Mouse (Mus musculus) lung, adult 2 months (tissue): Measurements from ENCODE around the gene Ddi2. TPM values are rescaled to one million over a fixed set of nuclear protein-coding genes. Genes with fewer than 3 reads are reported as not detected.

Source experiments
- DNase-seq: peaks from one replicate; pipeline ENCODE4 v3.0.0; 2022
- H3K4me1 ChIP-seq: fragments of 200-500 bp; 2 replicates; pipeline ENCODE4 v1.6.1; 2011; ENCODE audit warnings: low read length; ENCODE audit not compliant: control insufficient read depth, insufficient read depth
- H3K4me3 ChIP-seq: fragments of 200-500 bp; replicated peaks from 2 replicates; pipeline ENCODE3; 2011; ENCODE audit warnings: low read depth, mild to moderate bottlenecking, control low read depth, low read length; ENCODE audit errors: extremely low read depth
- CTCF ChIP-seq: fragments of 200-500 bp; IDR thresholded peaks from 2 replicates; pipeline ENCODE4 v1.5.1; 2011; ENCODE audit warnings: mild to moderate bottlenecking, low read length, control low read depth; ENCODE audit not compliant: insufficient read depth
- POLR2A ChIP-seq: fragments of 200-500 bp; IDR thresholded peaks from 2 replicates; pipeline ENCODE4 v1.6.1; 2011; ENCODE audit warnings: low read depth, mild to moderate bottlenecking, control low read depth, low read length, borderline replicate concordance; ENCODE audit errors: extremely low read depth
- WGBS: fragments of 180-500 bp; shearing (Covaris S2); methylation state at CpG from one replicate; pipeline ENCODE4 v1.1.7; 2018; 5-methylcytosine and 5-hydroxymethylcytosine counted together
- polyA plus RNA-seq: library from polyadenylated mRNA; depleted of rRNA; stranded (reverse); fragments of >200 nt; gene quantifications from 2 replicates; pipeline ENCODE4 v1.2.3, GENCODE M21; 2012

Ddi2 gene
- polyA plus RNA-seq, 1 experiment = 19.7 TPM

DNA sequence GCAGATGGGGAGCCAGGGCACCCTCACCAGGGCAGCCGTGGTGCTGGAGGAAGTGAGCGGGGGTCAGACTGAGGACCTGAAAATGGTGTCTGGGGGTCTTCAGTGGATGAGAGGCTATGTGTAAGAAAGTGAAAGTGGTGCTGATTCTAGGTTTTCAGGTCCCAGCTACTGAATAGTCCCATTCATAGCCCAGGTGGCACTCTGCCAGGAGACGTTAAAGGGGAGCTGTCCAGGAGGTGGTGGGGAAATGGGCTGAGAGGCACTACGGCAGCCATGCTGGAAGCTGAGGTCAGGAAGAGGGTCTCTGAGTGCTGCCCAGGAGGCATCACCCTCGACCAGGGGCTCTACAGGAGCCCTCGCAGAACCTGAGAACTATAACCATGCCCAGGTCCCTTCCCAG is 74.0 kb downstream of the Ddi2 start:
- DNase-seq = no peak
- 58% methylated on average over 6 of the region's 6 CpGs for WGBS
- Histone ChIP-seq H3K4me3 (no peak overlapping the region), H3K4me1 (no peaks in the 10 kb centered on the region)
- TF ChIP-seq POLR2A = no peak

DNA sequence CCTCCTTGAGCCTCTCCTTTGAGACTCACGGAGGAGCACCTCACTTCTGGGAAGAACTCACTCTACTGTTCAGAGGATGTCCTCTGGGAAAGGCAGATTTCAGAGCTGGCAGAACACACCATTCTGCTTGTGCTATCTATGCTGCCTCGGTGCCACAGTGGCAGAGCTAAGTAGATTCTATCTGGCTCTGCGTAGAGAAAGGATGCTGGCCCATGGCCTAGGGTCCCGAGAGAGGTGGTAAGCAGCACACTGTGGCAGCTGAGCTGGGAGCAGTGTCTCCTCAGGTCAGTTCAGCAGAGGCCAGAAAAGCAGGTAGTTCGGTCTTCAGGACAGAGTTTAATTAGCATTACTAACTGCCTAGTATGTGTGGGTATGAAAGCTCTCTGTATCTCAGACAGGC is 75.0 kb downstream of the Ddi2 start:
- no peak for TF ChIP-seq POLR2A
- TF ChIP-seq CTCF = no peak
- Histone ChIP-seq H3K4me3 (no peak overlapping the region), H3K4me1 (peaks cover 5% of the 10 kb centered on the region; the same call in 1 of the 2 replicates)
- no peak for DNase-seq
- 86% methylated on average over 5 of the region's 5 CpGs for WGBS

DNA sequence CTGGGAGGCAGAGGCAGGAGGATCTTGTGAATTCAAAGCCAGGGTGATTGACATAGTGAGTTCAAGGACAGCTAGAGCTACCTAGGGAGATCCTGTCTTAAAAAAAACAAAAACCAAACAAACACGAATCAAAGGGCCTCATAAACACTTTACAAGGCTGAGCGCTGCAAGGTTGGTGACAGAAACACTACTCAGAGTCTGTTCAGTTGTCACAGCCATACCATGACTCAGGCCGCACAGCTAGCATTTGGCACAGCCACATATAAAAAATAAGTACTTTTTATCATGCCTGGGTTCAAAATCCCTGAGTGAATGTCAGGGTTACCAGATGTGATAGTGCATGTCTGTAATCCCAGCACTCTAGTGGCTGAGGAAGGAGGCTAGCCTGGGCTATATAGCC is 76.0 kb downstream of the Ddi2 start:
- TF ChIP-seq POLR2A = no peak
- TF ChIP-seq CTCF = no peak
- DNase-seq = no peak
- 83% methylated on average over 3 of the region's 3 CpGs for WGBS
- peaks cover 5% of the 10 kb centered on the region; the same call in 1 of the 2 replicates for H3K4me1 ChIP-seq
- no peak overlapping the region for H3K4me3 ChIP-seq

DNA sequence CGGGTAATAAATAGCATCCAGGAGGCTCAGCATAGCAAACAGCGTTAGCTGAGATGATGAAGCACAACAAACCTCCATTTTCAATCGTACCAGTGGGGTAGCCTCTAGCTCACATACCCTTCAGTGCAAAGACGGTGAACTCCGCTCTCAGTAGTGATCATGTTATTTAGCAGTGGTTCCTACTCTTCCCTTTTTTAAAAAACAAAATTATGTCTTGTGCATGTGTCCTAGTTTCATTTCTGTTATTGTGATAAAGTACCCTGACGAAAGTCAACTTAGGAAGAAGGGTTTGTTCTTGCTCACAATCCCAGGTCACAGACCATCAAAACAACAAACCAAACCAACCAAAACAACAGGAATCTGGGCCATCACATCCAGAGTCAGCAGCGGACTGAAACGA is 77.2 kb downstream of the Ddi2 start:
- Histone ChIP-seq H3K4me3 (no peak overlapping the region), H3K4me1 (peaks cover 5% of the 10 kb centered on the region; the same call in 1 of the 2 replicates)
- 88% methylated on average over 8 of the region's 8 CpGs for WGBS
- no peak for TF ChIP-seq CTCF
- no peak for TF ChIP-seq POLR2A
- DNase-seq = no peak

DNA sequence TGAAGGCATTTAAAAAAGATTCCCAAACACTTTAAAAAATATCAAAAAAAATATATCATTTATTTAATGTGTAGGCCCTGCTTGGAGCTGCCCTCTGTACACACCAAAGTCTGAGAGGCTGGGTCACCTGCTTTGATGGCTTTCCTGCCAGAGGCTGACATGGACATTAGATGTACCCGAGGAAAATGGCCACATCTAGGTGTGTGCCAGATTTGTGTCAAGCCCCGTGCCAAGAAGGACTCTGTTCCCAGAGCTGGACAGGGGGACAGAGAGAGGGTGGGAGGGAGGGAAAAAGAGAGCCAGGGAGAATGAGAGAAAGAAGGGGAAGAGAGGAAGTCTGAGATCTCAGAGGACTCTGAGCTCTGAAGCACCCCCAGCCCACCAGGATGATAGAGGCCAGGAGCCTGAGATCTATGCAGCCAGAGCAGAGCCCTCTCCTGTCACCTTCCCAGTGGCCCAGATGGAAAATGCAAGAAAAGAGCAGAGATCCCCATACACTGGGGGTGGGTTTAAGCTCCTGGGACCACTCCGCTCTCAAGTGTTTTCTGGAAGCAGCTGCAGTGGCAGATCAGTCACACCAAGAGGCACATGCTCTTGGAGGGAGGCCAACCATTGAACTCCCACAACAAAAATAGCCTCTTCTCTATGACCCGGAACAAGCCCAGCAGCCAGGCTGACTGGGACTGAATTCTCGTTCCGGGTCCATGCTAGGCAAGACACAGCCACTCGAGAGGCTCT is 79.9 kb downstream of the Ddi2 start:
- peak; percentile 27 for DNase-seq
- TF ChIP-seq POLR2A = no peak
- WGBS = 18% methylated on average over 7 of the region's 7 CpGs
- Histone ChIP-seq H3K4me1 (peaks cover 5% of the 10 kb centered on the region; the same call in 1 of the 2 replicates), H3K4me3 (no peak overlapping the region)

DNA sequence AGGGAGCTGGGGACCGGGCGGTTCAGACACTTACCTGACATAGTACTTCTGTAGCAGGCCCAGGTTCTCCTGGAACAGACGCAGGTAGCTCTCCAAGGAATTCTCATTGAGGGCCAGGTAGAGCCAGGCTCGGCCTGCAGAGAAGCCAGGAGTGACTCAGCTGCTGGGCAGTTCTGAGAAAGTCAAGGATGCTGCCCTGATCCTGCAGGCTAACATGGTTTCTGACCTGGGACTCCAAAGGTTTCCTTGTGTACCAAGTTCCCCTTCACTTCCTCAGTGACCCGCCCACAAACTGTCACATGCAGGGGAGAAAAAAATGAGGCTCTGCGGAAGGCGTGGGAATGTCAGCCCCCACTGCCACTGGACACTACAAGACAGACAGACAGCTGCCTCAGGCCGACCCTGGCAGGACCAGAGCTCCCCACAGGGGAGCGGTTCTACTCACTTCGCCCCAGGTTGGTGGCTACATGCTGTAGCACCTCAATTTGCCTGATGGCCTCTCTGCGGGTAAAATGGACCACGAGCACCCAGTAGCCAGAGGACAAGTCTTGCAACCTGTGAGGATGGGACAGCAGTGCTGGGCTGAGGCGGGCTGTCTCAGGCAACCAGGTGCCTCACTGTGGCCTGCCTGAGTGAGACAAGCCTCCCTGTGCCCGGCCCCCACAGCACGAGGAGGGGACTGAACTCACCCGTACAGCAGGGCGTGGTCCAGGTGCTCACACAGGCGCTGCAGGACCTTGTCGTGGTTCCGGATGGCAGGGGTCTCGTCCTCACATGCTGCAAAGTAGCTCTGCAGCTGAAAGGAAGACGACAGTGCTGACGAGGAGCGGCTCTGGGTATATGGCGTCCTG is 81.0 kb downstream of the Ddi2 start:
- H3K4me3 ChIP-seq = no peak overlapping the region
- WGBS = 84% methylated on average over 25 of the region's 25 CpGs
- DNase-seq = no peak
- TF ChIP-seq POLR2A (no peak), CTCF (no peak)
- H3K4me1 ChIP-seq = peaks cover 5% of the 10 kb centered on the region; the same call in 1 of the 2 replicates

DNA sequence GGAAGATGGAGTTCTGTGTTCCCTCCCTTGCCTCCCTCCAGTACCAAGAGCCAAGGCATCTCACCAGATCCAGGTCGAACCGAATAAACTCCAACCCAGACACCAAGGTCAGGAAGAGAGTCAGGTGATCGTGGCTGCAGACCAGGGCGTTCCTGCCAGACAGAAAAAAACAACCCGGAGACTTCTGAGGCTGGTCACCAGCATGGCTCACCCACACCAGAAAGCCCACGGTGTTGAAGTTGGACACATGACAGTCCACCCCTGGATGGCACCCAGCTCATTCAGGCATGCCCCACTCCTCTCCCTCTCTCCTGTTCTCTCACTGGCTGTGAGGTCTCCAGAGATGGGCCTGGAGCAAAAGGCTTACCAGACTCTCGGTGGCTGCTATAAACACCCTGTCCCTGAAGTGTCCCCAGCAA is 81.9 kb downstream of the Ddi2 start:
- peaks cover 5% of the 10 kb centered on the region; the same call in 1 of the 2 replicates for H3K4me1 ChIP-seq
- no peak for DNase-seq
- TF ChIP-seq CTCF (no peak), POLR2A (no peak)
- H3K4me3 ChIP-seq = no peak overlapping the region
- 78% methylated on average over 7 of the region's 7 CpGs for WGBS

DNA sequence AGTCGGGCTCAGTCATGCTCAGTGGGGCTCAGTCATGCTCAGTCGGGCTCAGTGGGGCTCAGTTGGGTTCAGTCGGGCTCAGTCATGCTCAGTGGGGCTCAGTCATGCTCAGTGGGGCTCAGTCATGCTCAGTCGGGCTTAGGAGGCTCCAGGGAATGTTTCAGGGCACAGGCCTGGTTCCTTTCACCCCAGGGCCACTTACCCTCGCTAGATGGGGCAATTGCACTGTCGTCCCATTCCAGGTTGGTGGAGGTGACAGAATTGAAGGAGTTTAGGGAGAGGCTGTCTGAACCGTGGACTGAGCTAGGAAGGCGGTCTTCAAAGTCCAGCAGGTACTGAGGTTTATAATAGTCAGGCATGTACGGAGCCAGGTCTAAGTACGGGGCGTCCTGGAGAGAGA is 83.7 kb downstream of the Ddi2 start:
- Histone ChIP-seq H3K4me1 (peaks cover 5% of the 10 kb centered on the region; the same call in 1 of the 2 replicates), H3K4me3 (no peak overlapping the region)
- DNase-seq = no peak
- WGBS = 72% methylated on average over 11 of the region's 11 CpGs
- peak; percentile 7; the same call in 1 of the 2 replicates for TF ChIP-seq CTCF
- TF ChIP-seq POLR2A = no peak

DNA sequence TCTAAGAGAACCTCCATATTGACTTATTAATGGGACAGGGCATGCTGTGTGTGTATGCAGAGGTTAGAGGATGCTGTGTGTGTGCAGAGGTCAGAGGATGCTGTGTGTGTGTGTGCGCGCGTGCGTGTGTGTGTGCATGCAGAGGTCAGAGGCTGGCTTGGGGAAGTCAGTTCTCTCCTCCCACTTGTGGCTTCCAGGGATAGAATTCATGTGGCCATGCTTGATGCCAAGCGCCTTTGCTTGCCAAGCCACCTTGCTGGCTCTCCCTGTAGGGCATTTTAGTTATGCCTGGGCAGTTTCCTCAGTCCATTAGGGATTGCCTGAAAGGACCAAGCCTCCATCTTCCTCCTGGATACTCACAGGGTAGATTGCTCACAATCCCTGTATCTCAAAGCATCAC is 86.5 kb downstream of the Ddi2 start:
- Histone ChIP-seq H3K4me3 (no peak overlapping the region), H3K4me1 (no peaks in the 10 kb centered on the region)
- WGBS = 89% methylated on average over 5 of the region's 5 CpGs
- TF ChIP-seq POLR2A = no peak
- TF ChIP-seq CTCF = no peak
- DNase-seq = no peak
